ENCODE assay signal across 8 mouse cellular contexts in the genomic region with DNA sequence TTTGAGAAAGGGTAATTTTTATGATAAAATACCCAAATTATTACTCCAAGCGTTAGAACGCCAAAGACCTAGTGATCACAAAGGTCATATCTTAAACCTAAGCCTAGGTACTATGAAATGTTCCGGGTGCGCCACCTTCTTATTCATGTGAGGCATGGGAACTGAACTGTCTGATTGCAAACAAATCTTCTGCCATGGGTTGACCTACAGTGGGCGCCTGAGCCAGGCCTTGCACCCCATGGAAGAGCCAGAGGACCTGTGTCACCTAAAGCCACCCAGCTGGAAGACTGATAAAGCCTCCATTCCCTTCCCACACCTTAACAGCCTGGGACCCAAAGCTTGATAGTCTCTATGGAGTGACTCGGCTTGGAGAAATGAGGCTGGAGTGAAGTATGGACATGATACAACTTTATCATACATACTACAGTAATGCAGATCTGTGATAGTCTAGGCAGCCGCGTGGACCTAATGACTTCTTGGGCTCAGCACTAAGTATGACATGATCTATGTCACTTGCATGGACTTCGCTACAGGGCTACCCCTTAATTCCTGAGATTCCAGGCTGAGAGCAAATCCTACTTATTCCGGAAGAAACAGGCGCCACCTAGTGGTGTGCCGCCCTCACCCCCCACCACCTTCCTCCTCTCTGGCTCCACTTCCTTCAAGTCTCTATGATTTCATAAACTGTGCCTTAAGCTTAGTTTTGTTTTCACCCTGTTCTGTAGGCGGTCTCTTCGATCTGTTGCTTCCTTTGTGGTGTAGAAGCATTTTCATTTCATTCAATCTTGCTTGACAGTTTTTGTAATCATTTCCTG. TPM values are rescaled to one million over a fixed set of nuclear protein-coding genes. Genes with fewer than 3 reads are reported as not detected.
A peak's percentile ranks its signal among the peaks of the same experiment; 100 is the strongest.
DNase-seq lines count a peak whose midpoint lies in the region; ATAC-seq and TF ChIP-seq lines count a peak whose summit lies in the region.

No protein-coding gene starts in this region.

- H3K9ac ChIP-seq in heart, embryonic 15.5 days, result no peak overlapping the region
- H3K9ac ChIP-seq in liver, embryonic 16.5 days (ENCODE audit: low read depth, low read length), result no peak overlapping the region
- H3K9ac ChIP-seq in neural tube, embryonic 12.5 days, result no peak overlapping the region; the same call in 1 of the 2 replicates

- peak overlapping the region; percentile 92; the same call in 1 of the 2 replicates for H3K4me3 ChIP-seq in bone marrow macrophage, adult 2 months (ENCODE audit: insufficient read depth, low read length)
- H3K4me3 ChIP-seq in heart, embryonic 15.5 days, result peak overlapping the region; percentile 88
- H3K4me3 ChIP-seq in liver, embryonic 16.5 days (ENCODE audit: low read depth, low read length), result peak overlapping the region; percentile 87
- no peak overlapping the region; the same call in 1 of the 2 replicates for H3K4me3 ChIP-seq in neural tube, embryonic 12.5 days
- H3K4me3 ChIP-seq in thymus, adult 2 months (ENCODE audit: control insufficient read depth, insufficient read depth, low read length), result no peak overlapping the region

- TF ChIP-seq POLR2A in bone marrow macrophage, adult 2 months (IDR thresholded peaks at IDR 0.05; ENCODE audit: borderline replicate concordance, low read depth, low read length), result no peak
- no peak for TF ChIP-seq POLR2A in thymus, adult 2 months (IDR thresholded peaks at IDR 0.05; ENCODE audit: control insufficient read depth, extremely low read depth, insufficient read depth, low read length, poor library complexity)

- TF ChIP-seq CTCF in bone marrow macrophage, adult 2 months (IDR thresholded peaks at IDR 0.05; ENCODE audit: low read depth, low read length), result peak; percentile 95
- peak; percentile 83; the same call in 1 of the 2 replicates for TF ChIP-seq CTCF in thymus, adult 2 months (IDR thresholded peaks at IDR 0.05; ENCODE audit: borderline replicate concordance, control insufficient read depth, extremely low read depth, insufficient read depth, low read length, poor library complexity)

- H3K27ac ChIP-seq in bone marrow macrophage, adult 2 months (ENCODE audit: insufficient read depth, low read depth, low read length), result peak overlapping the region; percentile 13
- peak overlapping the region; percentile 96 for H3K27ac ChIP-seq in heart, embryonic 15.5 days
- no peak overlapping the region for H3K27ac ChIP-seq in liver, embryonic 16.5 days (ENCODE audit: low read length)
- H3K27ac ChIP-seq in neural tube, embryonic 12.5 days, result no peak overlapping the region
- no peak overlapping the region; the same call in 1 of the 2 replicates for H3K27ac ChIP-seq in thymus, adult 2 months (ENCODE audit: control insufficient read depth, insufficient read depth, low read length)

- 0 out of 2 replicates have a peak, but pooled peaks have one; percentile 17 for ATAC-seq in erythroid progenitor cell, adult 5-6 weeks (replicated peaks; ENCODE audit: low FRiP score, poor library complexity, severe bottlenecking)
- no peak for ATAC-seq in heart, embryonic 15.5 days (replicated peaks; ENCODE audit: insufficient number of reproducible peaks, insufficient read depth, low FRiP score, low read depth)
- no peak for ATAC-seq in liver, embryonic 16.5 days (ENCODE audit: low read depth)
- ATAC-seq in neural tube, embryonic 12.5 days (ENCODE audit: low FRiP score, low read depth), result no peak

- H3K4me2 ChIP-seq in heart, embryonic 15.5 days, result peak overlapping the region; percentile 72
- peak overlapping the region; percentile 89 for H3K4me2 ChIP-seq in liver, embryonic 16.5 days (ENCODE audit: low read depth, low read length)
- H3K4me2 ChIP-seq in neural tube, embryonic 12.5 days (replicated peaks), result peak overlapping the region; percentile 82

- WGBS in heart, embryonic 15.5 days, result 35% methylated on average over 14 of the region's 14 CpGs
- WGBS in liver, embryonic 16.5 days (ENCODE audit: insufficient replicate concordance), result 22% methylated on average over 14 of the region's 14 CpGs
- WGBS in neural tube, embryonic 12.5 days, result 55% methylated on average over 14 of the region's 14 CpGs
- WGBS in thymus, adult 2 months, result 30% methylated on average over 14 of the region's 14 CpGs

- no peaks in the 10 kb centered on the region for H3K27me3 ChIP-seq in heart, embryonic 15.5 days
- no peaks in the 10 kb centered on the region for H3K27me3 ChIP-seq in liver, embryonic 16.5 days (ENCODE audit: control insufficient read depth, insufficient read depth, low read depth, low read length)
- no peaks in the 10 kb centered on the region for H3K27me3 ChIP-seq in neural tube, embryonic 12.5 days (replicated peaks)
- no peaks in the 10 kb centered on the region for H3K27me3 ChIP-seq in thymus, adult 2 months (ENCODE audit: control insufficient read depth, insufficient read depth, low read length)

- H3K9me3 ChIP-seq in heart, embryonic 15.5 days (replicated peaks), result no peaks in the 10 kb centered on the region
- no peaks in the 10 kb centered on the region for H3K9me3 ChIP-seq in liver, embryonic 16.5 days (replicated peaks; ENCODE audit: control insufficient read depth, low read length)
- no peaks in the 10 kb centered on the region for H3K9me3 ChIP-seq in neural tube, embryonic 12.5 days

- DNase-seq in CD4-positive, CD25-positive, alpha-beta regulatory T cell, adult 2 months (ENCODE audit: low read depth, low spot score), result peak; percentile 85
- DNase-seq in kidney, postnatal 25 days, result peak; percentile 76 to 81
- DNase-seq in thymus, adult 2 months, result peak; percentile 72

- peaks cover 21% of the 10 kb centered on the region for H3K4me1 ChIP-seq in bone marrow macrophage, adult 2 months (ENCODE audit: control insufficient read depth, insufficient read depth, low read length)
- H3K4me1 ChIP-seq in heart, embryonic 15.5 days (replicated peaks), result peaks cover 37% of the 10 kb centered on the region
- H3K4me1 ChIP-seq in liver, embryonic 16.5 days (ENCODE audit: control insufficient read depth, low read depth, low read length), result peaks cover 24% of the 10 kb centered on the region
- peaks cover 13% of the 10 kb centered on the region; the same call in 1 of the 2 replicates for H3K4me1 ChIP-seq in neural tube, embryonic 12.5 days
- H3K4me1 ChIP-seq in thymus, adult 2 months (replicated peaks; ENCODE audit: control insufficient read depth, insufficient read depth, low read length), result peaks cover 16% of the 10 kb centered on the region

- H3K36me3 ChIP-seq in heart, embryonic 15.5 days, result no peaks in the 10 kb centered on the region
- H3K36me3 ChIP-seq in liver, embryonic 16.5 days (ENCODE audit: control insufficient read depth, insufficient read depth), result no peaks in the 10 kb centered on the region
- H3K36me3 ChIP-seq in neural tube, embryonic 12.5 days, result no peaks in the 10 kb centered on the region
- no peaks in the 10 kb centered on the region for H3K36me3 ChIP-seq in thymus, adult 2 months (ENCODE audit: control insufficient read depth, insufficient read depth, low read length)

RNA-seq across cellular contexts. Expression of gene Lrch1, which starts 1.0 kb away (rescaled TPM):
- 21.3 and 21.8 TPM in 2 replicates for polyA plus RNA-seq in bone marrow macrophage, adult 2 months (2012; ENCODE audit: insufficient read depth, insufficient read length, missing spikeins)
- total RNA-seq in erythroid progenitor cell, adult 5-6 weeks (2015; ENCODE audit: low replicate concordance), result 6.5 and 16.3 TPM in 2 replicates
- 8.3 and 10.5 TPM in 2 replicates for total RNA-seq in erythroid progenitor cell, adult 5-6 weeks (2017; ENCODE audit: low replicate concordance)
- polyA plus RNA-seq in heart, embryonic 15.5 days (2015; fragmentation: Nextera tagmentation; extraction: Ambion mirVana), result 10.9 and 12.6 TPM in 2 replicates
- polyA plus RNA-seq in liver, embryonic 16.5 days (2015; fragmentation: Nextera tagmentation; extraction: Ambion mirVana), result 4.1 and 4.5 TPM in 2 replicates
- polyA plus RNA-seq in neural tube, embryonic 12.5 days (2016; fragmentation: Nextera tagmentation; extraction: Ambion mirVana), result 12.2 and 12.5 TPM in 2 replicates
- polyA plus RNA-seq in thymus, adult 2 months (2012; rRNA removed), result 27.5 and 30.1 TPM in 2 replicates

Comparison
In these comparisons a context has a peak if more than half of its experiments do, and no peak if none do; other contexts are left out.
1. H3K27ac ChIP-seq: peak in bone marrow macrophage, adult 2 months (single experiment) and heart, embryonic 15.5 days (single experiment); none in liver, embryonic 16.5 days (single experiment), neural tube, embryonic 12.5 days (single experiment) and thymus, adult 2 months (single experiment).
2. H3K4me3 ChIP-seq: peak in bone marrow macrophage, adult 2 months (single experiment), heart, embryonic 15.5 days (single experiment) and liver, embryonic 16.5 days (single experiment); none in neural tube, embryonic 12.5 days (single experiment) and thymus, adult 2 months (single experiment).
3. Peak in every context shown above with its lines, with median percentiles within 50 percentile points of each other: DNase-seq and H3K4me2 ChIP-seq.